Mouse (Mus musculus) liver, embryonic 15.5 days (tissue): ENCODE data around the gene Map3k1. TPM values are rescaled to one million over a fixed set of nuclear protein-coding genes. Genes with fewer than 3 reads are reported as not detected.
A peak's percentile ranks its signal among the peaks of the same experiment; 100 is the strongest.
"Not testable (repeated sequence)": the region's sequence is repeated elsewhere in the genome, so short reads cannot be mapped to it uniquely, and the experiment has no call there.

Experiments
- ATAC-seq: fragments of 200-750 bp; cut with Nextera tagmentation; 2 replicates; pipeline ENCODE4 v1.8.0; 2017; ENCODE audit warnings: moderate number of reproducible peaks, mild to moderate bottlenecking, moderate library complexity; ENCODE audit not compliant: insufficient read depth
- H3K27ac ChIP-seq: fragments of 300-500 bp; sonication (generic); replicated peaks from 2 replicates; pipeline ENCODE4 v1.5.1; 2015; ENCODE audit warnings: mild to moderate bottlenecking, inconsistent platforms
- H3K27me3 ChIP-seq: fragments of 300-500 bp; sonication (generic); 2 replicates; pipeline ENCODE4 v1.6.1; 2015; ENCODE audit warnings: mild to moderate bottlenecking, inconsistent platforms
- H3K36me3 ChIP-seq: fragments of 300-500 bp; sonication (generic); replicated peaks from 2 replicates; pipeline ENCODE4 v1.6.1; 2015; ENCODE audit warnings: moderate library complexity, mild to moderate bottlenecking, inconsistent platforms
- H3K4me1 ChIP-seq: fragments of 300-500 bp; sonication (generic); replicated peaks from 2 replicates; pipeline ENCODE4 v1.6.1; 2015; ENCODE audit warnings: inconsistent platforms
- H3K4me2 ChIP-seq: fragments of 300-500 bp; sonication (generic); 2 replicates; pipeline ENCODE4 v1.6.1; 2015; ENCODE audit warnings: moderate library complexity, mild to moderate bottlenecking, inconsistent platforms
- H3K4me3 ChIP-seq: fragments of 300-500 bp; sonication (generic); replicated peaks from 2 replicates; pipeline ENCODE4 v1.5.1; 2015; ENCODE audit warnings: mild to moderate bottlenecking, inconsistent platforms
- H3K9ac ChIP-seq: fragments of 300-500 bp; sonication (generic); 2 replicates; pipeline ENCODE4 v1.6.1; 2015; ENCODE audit warnings: moderate library complexity, mild to moderate bottlenecking, inconsistent platforms
- H3K9me3 ChIP-seq: fragments of 300-500 bp; sonication (generic); replicated peaks from 2 replicates; pipeline ENCODE4 v1.6.1; 2016; ENCODE audit warnings: inconsistent platforms
- WGBS: fragments of 180-500 bp; shearing (Covaris S2); methylation state at CpG from one replicate; pipeline ENCODE4 v1.1.7; 2015; ENCODE audit warnings: mixed read lengths; ENCODE audit not compliant: insufficient replicate concordance; 5-methylcytosine and 5-hydroxymethylcytosine counted together
- polyA plus RNA-seq: library from polyadenylated mRNA; unstranded; fragments of >200 nt; fragmentation: Nextera tagmentation; extraction: Ambion mirVana; gene quantifications from 2 replicates; pipeline ENCODE4 v1.2.1, GENCODE M21; 2015

Gene Map3k1
- polyA plus RNA-seq, 1 experiment from 2014 or later = 12.3 TPM

GRCm38 (mm10) chr13:111741204-111741990 is 67.4 kb downstream of the Map3k1 start:
- no peak for ATAC-seq
- 51% methylated on average over 7 of the region's 7 CpGs for WGBS
- no peak overlapping the region for H3K9ac ChIP-seq

GRCm38 (mm10) chr13:111726898-111727297 is 81.9 kb downstream of the Map3k1 start:
- H3K9ac ChIP-seq = no peak overlapping the region
- no peaks in the 10 kb centered on the region; the same call in 1 of the 2 replicates for H3K9me3 ChIP-seq
- WGBS = 81% methylated on average over 5 of the region's 5 CpGs
- H3K36me3 ChIP-seq = no peaks in the 10 kb centered on the region
- no peak overlapping the region for H3K4me2 ChIP-seq
- no peak overlapping the region for H3K27ac ChIP-seq
- no peak for ATAC-seq
- peaks cover 15% of the 10 kb centered on the region for H3K4me1 ChIP-seq
- H3K4me3 ChIP-seq = no peak overlapping the region
- no peaks in the 10 kb centered on the region for H3K27me3 ChIP-seq

More at GRCm38 (mm10) chr13:111741204-111741990, 67.4 kb downstream of the Map3k1 start:
- Histone ChIP-seq H3K36me3 (0 out of 2 replicates have a peak, but pooled peaks cover under 1% of the 10 kb centered on the region), H3K27me3 (no peaks in the 10 kb centered on the region), H3K9me3 (no peaks in the 10 kb centered on the region), H3K27ac (no peak overlapping the region), H3K4me3 (no peak overlapping the region), H3K4me2 (no peak overlapping the region), H3K4me1 (peaks cover 25% of the 10 kb centered on the region)

- Histone ChIP-seq H3K9me3 (no peaks in the 10 kb centered on the region; the same call in 1 of the 2 replicates), H3K27me3 (no peaks in the 10 kb centered on the region), H3K36me3 (no peaks in the 10 kb centered on the region), H3K4me1 (peaks cover 15% of the 10 kb centered on the region), H3K27ac (peak overlapping the region; percentile 91), H3K9ac (peak overlapping the region; percentile 70), H3K4me2 (peak overlapping the region; percentile 96), H3K4me3 (peak overlapping the region; percentile 75)
- peak; percentile 98 for ATAC-seq
- WGBS = under 1% methylated on average over 65 of the region's 65 CpGs
These were observed 83.4 kb downstream of the Map3k1 start for GRCm38 (mm10) chr13:111725165-111726077.

- peak overlapping the region; percentile 75 for H3K4me3 ChIP-seq
- peak overlapping the region; percentile 70 for H3K9ac ChIP-seq
- H3K27ac ChIP-seq = peak overlapping the region; percentile 91
- H3K9me3 ChIP-seq = no peaks in the 10 kb centered on the region; the same call in 1 of the 2 replicates
- peak overlapping the region; percentile 96 for H3K4me2 ChIP-seq
- no peaks in the 10 kb centered on the region for H3K27me3 ChIP-seq
- ATAC-seq = peak; percentile 2
- no peaks in the 10 kb centered on the region for H3K36me3 ChIP-seq
- H3K4me1 ChIP-seq = peaks cover 15% of the 10 kb centered on the region
- WGBS = under 1% methylated on average over 18 of the region's 18 CpGs
These were observed 84.0 kb downstream of the Map3k1 start for GRCm38 (mm10) chr13:111724811-111725164.

GRCm38 (mm10) chr13:111719726-111720125 is 89.1 kb downstream of the Map3k1 start:
- Histone ChIP-seq H3K4me1 (peaks cover 9% of the 10 kb centered on the region; the same call in 1 of the 2 replicates), H3K4me2 (no peak overlapping the region), H3K9ac (no peak overlapping the region), H3K36me3 (peaks cover 36% of the 10 kb centered on the region), H3K27ac (no peak overlapping the region), H3K27me3 (no peaks in the 10 kb centered on the region), H3K4me3 (no peak overlapping the region), H3K9me3 (no peaks in the 10 kb centered on the region)
- ATAC-seq = no peak
- 72% methylated on average over 9 of the region's 9 CpGs for WGBS

GRCm38 (mm10) chr13:111710531-111710930 is 98.3 kb downstream of the Map3k1 start:
- H3K4me1 ChIP-seq = no peaks in the 10 kb centered on the region
- H3K27ac ChIP-seq = no peak overlapping the region
- no peak for ATAC-seq
- H3K4me2 ChIP-seq = no peak overlapping the region
- H3K27me3 ChIP-seq = no peaks in the 10 kb centered on the region
- no peak overlapping the region for H3K9ac ChIP-seq
- H3K4me3 ChIP-seq = no peak overlapping the region
- 90% methylated on average over 4 of the region's 4 CpGs for WGBS
- no peaks in the 10 kb centered on the region for H3K9me3 ChIP-seq
- H3K36me3 ChIP-seq = peaks cover 96% of the 10 kb centered on the region

GRCm38 (mm10) chr13:111703952-111704351 is 104.8 kb downstream of the Map3k1 start:
- H3K36me3 ChIP-seq = peaks cover 80% of the 10 kb centered on the region

GRCm38 (mm10) chr13:111703396-111703795 is 105.4 kb downstream of the Map3k1 start:
- H3K4me3 ChIP-seq = no peak overlapping the region
- H3K9ac ChIP-seq = no peak overlapping the region
- peaks cover 75% of the 10 kb centered on the region for H3K36me3 ChIP-seq
- no peak overlapping the region for H3K4me2 ChIP-seq
- no peaks in the 10 kb centered on the region for H3K4me1 ChIP-seq
- no peaks in the 10 kb centered on the region for H3K27me3 ChIP-seq
- H3K9me3 ChIP-seq = no peaks in the 10 kb centered on the region
- ATAC-seq = no peak
- WGBS = 92% methylated on average over 10 of the region's 10 CpGs
- H3K27ac ChIP-seq = no peak overlapping the region

More at GRCm38 (mm10) chr13:111703952-111704351, 104.8 kb downstream of the Map3k1 start:
- H3K4me3 ChIP-seq, H3K4me2 ChIP-seq, H3K9ac ChIP-seq, H3K9me3 ChIP-seq, H3K27ac ChIP-seq, H3K27me3 ChIP-seq, ATAC-seq, H3K4me1 ChIP-seq: not testable (repeated sequence)
- 89% methylated on average over 4 of the region's 4 CpGs for WGBS

Other genes starting within 250 kb of the Map3k1 start
- gene Gm10198, start 216.2 kb downstream of the Map3k1 start, polyA plus RNA-seq = not detected in 2 replicates
- 13.6 and 14.3 TPM in 2 replicates for gene Mier3, start 128.0 kb downstream of the Map3k1 start, polyA plus RNA-seq